Mouse (Mus musculus): ENCODE measurements at regions not wholly inside any gene's neighbourhood (a gene's known extent, or its start where the extent isn't known, plus 50 kb on each side); places are given as distances from the start of the nearest gene placed in this dataset.

DNA sequence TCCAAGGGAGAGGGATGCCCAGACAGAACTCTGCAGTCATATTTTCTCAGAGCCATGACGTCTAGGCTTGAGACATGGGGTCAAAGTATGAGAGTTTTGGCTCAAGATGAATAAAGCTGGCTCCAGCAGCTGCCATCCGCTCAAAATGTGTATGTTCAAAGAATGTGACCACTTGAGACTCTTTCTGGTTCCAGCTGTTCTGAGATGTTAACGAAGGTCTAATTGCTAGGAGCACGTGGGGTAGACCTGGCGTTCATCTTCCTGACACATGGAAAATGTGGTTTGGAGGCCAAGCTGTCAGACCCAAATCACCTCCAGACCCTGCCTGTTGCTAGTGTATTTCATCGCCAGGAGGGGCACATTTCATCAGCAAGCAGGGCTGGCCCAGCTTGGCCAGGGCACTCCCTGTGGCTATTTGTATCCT is 58.9 kb upstream of the Ankrd1 start:
- no peak overlapping the region for H3K4me2 ChIP-seq
- no peaks in the 10 kb centered on the region for H3K27me3 ChIP-seq
- H3K4me1 ChIP-seq: no peaks in the 10 kb centered on the region
- ATAC-seq (ENCODE audit: low FRiP score): no peak
- 71% methylated on average over 6 of the region's 6 CpGs for WGBS
- H3K9ac ChIP-seq: no peak overlapping the region
- H3K27ac ChIP-seq: no peak overlapping the region
- H3K9me3 ChIP-seq: no peaks in the 10 kb centered on the region
- H3K36me3 ChIP-seq (replicated peaks): no peaks in the 10 kb centered on the region
- H3K4me3 ChIP-seq (replicated peaks): no peak overlapping the region

- no peak for ATAC-seq (ENCODE audit: low FRiP score)
- no peak overlapping the region for H3K4me3 ChIP-seq (replicated peaks)
- H3K9me3 ChIP-seq: no peaks in the 10 kb centered on the region
- WGBS: 76% methylated on average over 7 of the region's 7 CpGs
- H3K4me1 ChIP-seq: no peaks in the 10 kb centered on the region
- H3K36me3 ChIP-seq (replicated peaks): no peaks in the 10 kb centered on the region
- no peaks in the 10 kb centered on the region for H3K27me3 ChIP-seq
- no peak overlapping the region for H3K27ac ChIP-seq
- H3K4me2 ChIP-seq: no peak overlapping the region
- no peak overlapping the region for H3K9ac ChIP-seq
These were observed 60.4 kb upstream of the Ankrd1 start for GRCm38 (mm10) chr19:36180329-36180728.

GRCm38 (mm10) chr19:36181535-36181934 is 61.6 kb upstream of the Ankrd1 start:
- no peaks in the 10 kb centered on the region for H3K36me3 ChIP-seq (replicated peaks)
- ATAC-seq (ENCODE audit: low FRiP score): no peak
- H3K27ac ChIP-seq: no peak overlapping the region
- H3K4me2 ChIP-seq: no peak overlapping the region
- no peaks in the 10 kb centered on the region for H3K9me3 ChIP-seq
- WGBS: 69% methylated on average over 2 of the region's 2 CpGs
- H3K4me1 ChIP-seq: no peaks in the 10 kb centered on the region
- no peaks in the 10 kb centered on the region for H3K27me3 ChIP-seq
- no peak overlapping the region for H3K4me3 ChIP-seq (replicated peaks)
- H3K9ac ChIP-seq: no peak overlapping the region

DNA sequence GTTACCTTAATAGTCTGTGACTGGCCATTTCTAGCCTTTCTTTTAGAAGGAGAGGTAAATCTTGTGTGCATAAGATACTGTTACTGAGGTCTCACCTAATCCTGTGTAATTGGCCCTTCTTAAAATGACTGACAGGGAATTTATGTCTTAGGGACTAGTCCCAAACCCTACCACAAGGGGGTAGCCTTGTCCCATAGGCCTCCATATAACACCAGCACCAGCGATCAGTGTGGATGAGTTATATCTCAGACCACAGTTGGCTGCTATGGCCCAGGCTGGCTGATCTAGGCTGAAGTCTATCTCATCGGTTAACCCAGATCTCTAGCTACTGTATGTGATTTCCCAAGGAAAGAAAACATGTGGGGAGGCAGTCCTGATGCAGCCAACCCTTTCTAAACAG is 63.2 kb upstream of the Ankrd1 start:
- peak; percentile 65; the same call in 1 of the 2 replicates for ATAC-seq (ENCODE audit: low FRiP score)
- no peak overlapping the region for H3K27ac ChIP-seq

GRCm38 (mm10) chr19:36189662-36190061 is 69.8 kb upstream of the Ankrd1 start:
- Histone ChIP-seq H3K4me3 (replicated peaks) (no peak overlapping the region), H3K9ac (no peak overlapping the region), H3K27me3 (no peaks in the 10 kb centered on the region), H3K27ac (no peak overlapping the region), H3K36me3 (replicated peaks) (no peaks in the 10 kb centered on the region), H3K4me2 (no peak overlapping the region), H3K4me1 (no peaks in the 10 kb centered on the region), H3K9me3 (no peaks in the 10 kb centered on the region)
- ATAC-seq (ENCODE audit: low FRiP score): no peak
- 91% methylated on average over 5 of the region's 5 CpGs for WGBS

More for the DNA sequence above, 63.2 kb upstream of the Ankrd1 start:
- Histone ChIP-seq H3K9ac (no peak overlapping the region), H3K4me3 (replicated peaks) (no peak overlapping the region), H3K4me2 (no peak overlapping the region), H3K4me1 (no peaks in the 10 kb centered on the region), H3K27me3 (no peaks in the 10 kb centered on the region), H3K9me3 (no peaks in the 10 kb centered on the region), H3K36me3 (replicated peaks) (no peaks in the 10 kb centered on the region)
- WGBS: 31% methylated on average over 2 of the region's 2 CpGs

GRCm38 (mm10) chr19:36191641-36192040 is 71.7 kb upstream of the Ankrd1 start:
- Histone ChIP-seq H3K36me3 (replicated peaks) (no peaks in the 10 kb centered on the region), H3K9me3 (no peaks in the 10 kb centered on the region), H3K4me3 (replicated peaks) (no peak overlapping the region), H3K4me1 (no peaks in the 10 kb centered on the region), H3K27ac (no peak overlapping the region), H3K27me3 (no peaks in the 10 kb centered on the region), H3K4me2 (no peak overlapping the region), H3K9ac (no peak overlapping the region)
- no peak for ATAC-seq (ENCODE audit: low FRiP score)
- WGBS: 95% methylated on average over 7 of the region's 7 CpGs

GRCm38 (mm10) chr19:36204269-36204668 is 84.4 kb upstream of the Ankrd1 start:
- H3K27ac ChIP-seq: no peak overlapping the region
- no peaks in the 10 kb centered on the region for H3K9me3 ChIP-seq
- no peak for ATAC-seq (ENCODE audit: low FRiP score)
- WGBS: 100% methylated on average over 2 of the region's 2 CpGs
- H3K4me2 ChIP-seq: no peak overlapping the region
- H3K27me3 ChIP-seq: no peaks in the 10 kb centered on the region
- H3K4me1 ChIP-seq: no peaks in the 10 kb centered on the region; the same call in 1 of the 2 replicates
- no peak overlapping the region for H3K9ac ChIP-seq
- H3K4me3 ChIP-seq (replicated peaks): no peak overlapping the region
- no peaks in the 10 kb centered on the region for H3K36me3 ChIP-seq (replicated peaks)

GRCm38 (mm10) chr19:36204965-36205718 is 85.2 kb upstream of the Ankrd1 start:
- H3K4me2 ChIP-seq: no peak overlapping the region
- no peak overlapping the region for H3K4me3 ChIP-seq (replicated peaks)
- whole genome bisulfite sequencing: 91% methylated on average over 8 of the region's 8 CpGs
- H3K4me1 ChIP-seq: no peaks in the 10 kb centered on the region; the same call in 1 of the 2 replicates
- H3K27me3 ChIP-seq: no peaks in the 10 kb centered on the region
- H3K27ac ChIP-seq: no peak overlapping the region
- H3K9ac ChIP-seq: no peak overlapping the region
- ATAC-seq (ENCODE audit: low FRiP score): no peak
- H3K9me3 ChIP-seq: no peaks in the 10 kb centered on the region
- no peaks in the 10 kb centered on the region for H3K36me3 ChIP-seq (replicated peaks)

GRCm38 (mm10) chr19:36207735-36208288 is 87.9 kb upstream of the Ankrd1 start:
- 49% methylated on average over 7 of the region's 7 CpGs for WGBS
- Histone ChIP-seq H3K4me3 (replicated peaks) (no peak overlapping the region), H3K36me3 (replicated peaks) (no peaks in the 10 kb centered on the region), H3K4me1 (no peaks in the 10 kb centered on the region; the same call in 1 of the 2 replicates), H3K4me2 (no peak overlapping the region), H3K9ac (no peak overlapping the region), H3K27ac (no peak overlapping the region), H3K9me3 (no peaks in the 10 kb centered on the region), H3K27me3 (no peaks in the 10 kb centered on the region)
- ATAC-seq (ENCODE audit: low FRiP score): no peak

DNA sequence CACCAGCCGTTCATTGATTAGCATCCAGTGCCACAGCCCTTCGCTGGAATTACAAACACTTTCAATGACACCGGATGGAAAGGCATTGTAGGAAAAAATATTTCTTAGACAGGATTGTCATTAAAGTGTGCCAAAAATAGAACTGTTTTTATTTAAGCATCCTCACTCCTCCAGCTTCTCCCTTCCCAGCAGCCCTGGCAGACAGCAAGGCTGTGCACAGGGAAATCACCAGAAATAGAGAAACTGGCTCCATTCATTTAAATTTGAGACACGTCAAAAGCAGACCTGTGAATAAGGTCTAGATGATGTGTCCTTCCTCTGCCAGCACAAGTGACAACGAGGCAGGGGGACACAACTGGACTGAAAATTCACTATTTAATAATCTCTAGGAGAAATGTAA is 88.5 kb upstream of the Ankrd1 start:
- no peak overlapping the region for H3K9ac ChIP-seq
- no peaks in the 10 kb centered on the region for H3K27me3 ChIP-seq
- H3K27ac ChIP-seq: no peak overlapping the region
- ATAC-seq (ENCODE audit: low FRiP score): no peak
- no peak overlapping the region for H3K4me3 ChIP-seq (replicated peaks)
- no peak overlapping the region for H3K4me2 ChIP-seq
- H3K4me1 ChIP-seq: peaks cover 4% of the 10 kb centered on the region; the same call in 1 of the 2 replicates
- WGBS: 67% methylated on average over 5 of the region's 5 CpGs
- H3K36me3 ChIP-seq (replicated peaks): no peaks in the 10 kb centered on the region
- H3K9me3 ChIP-seq: no peaks in the 10 kb centered on the region

GRCm38 (mm10) chr19:36213461-36213860 is 93.6 kb upstream of the Ankrd1 start:
- WGBS: 18% methylated on average over 8 of the region's 8 CpGs
- Histone ChIP-seq H3K4me3 (replicated peaks) (no peak overlapping the region), H3K9ac (no peak overlapping the region), H3K27me3 (no peaks in the 10 kb centered on the region), H3K4me2 (no peak overlapping the region), H3K27ac (no peak overlapping the region), H3K36me3 (replicated peaks) (no peaks in the 10 kb centered on the region), H3K9me3 (no peaks in the 10 kb centered on the region), H3K4me1 (peaks cover 24% of the 10 kb centered on the region)
- no peak for ATAC-seq (ENCODE audit: low FRiP score)

DNA sequence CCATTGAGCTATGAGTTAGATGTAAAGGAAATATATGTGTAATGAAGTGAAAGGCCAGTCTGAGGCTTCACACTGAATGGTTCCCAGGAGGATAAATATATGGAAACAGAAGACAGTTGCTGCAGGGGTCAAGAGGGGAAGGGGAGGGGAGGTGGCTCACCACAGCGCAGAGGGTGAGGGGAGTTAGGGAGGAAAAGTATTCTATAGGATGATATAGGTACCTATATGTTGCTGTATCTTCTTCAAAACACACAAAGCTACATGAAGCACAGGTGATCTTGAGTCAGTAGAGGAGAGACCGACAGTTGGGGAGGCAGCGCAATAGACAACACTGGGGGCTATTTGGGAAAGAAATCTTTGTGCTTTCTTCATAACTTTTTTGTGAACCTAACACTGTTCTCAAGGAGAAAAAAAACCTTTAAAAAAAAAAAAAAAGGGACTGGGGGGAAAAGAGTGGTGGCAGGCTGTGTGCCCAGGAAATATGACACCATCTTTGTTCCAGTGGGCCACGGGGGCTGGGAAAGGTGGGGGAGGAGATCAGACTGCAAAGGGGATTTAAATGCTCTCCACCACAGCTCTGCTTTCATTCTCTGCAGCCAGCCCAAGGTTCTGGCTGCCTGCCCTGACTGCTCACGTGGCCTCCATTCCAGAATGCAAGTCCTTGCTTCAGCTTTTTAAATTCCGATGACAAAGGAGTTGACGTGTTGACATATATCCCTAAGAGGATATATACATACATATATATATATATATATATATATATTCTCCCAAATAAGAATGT is 94.5 kb upstream of the Ankrd1 start:
- ATAC-seq (ENCODE audit: low FRiP score): peak; percentile 92; the same call in 1 of the 2 replicates
- H3K4me1 ChIP-seq: peaks cover 24% of the 10 kb centered on the region
- no peak overlapping the region for H3K4me3 ChIP-seq (replicated peaks)
- H3K27me3 ChIP-seq: no peaks in the 10 kb centered on the region
- H3K9me3 ChIP-seq: no peaks in the 10 kb centered on the region
- H3K9ac ChIP-seq: no peak overlapping the region
- 16% methylated on average over 7 of the region's 7 CpGs for WGBS
- H3K27ac ChIP-seq: peak overlapping the region; percentile 65; the same call in 1 of the 2 replicates
- H3K36me3 ChIP-seq (replicated peaks): no peaks in the 10 kb centered on the region
- 0 out of 2 replicates have a peak overlapping the region, but pooled peaks have one; percentile 10 for H3K4me2 ChIP-seq

Measured in forebrain, embryonic 12.5 days (tissue).